Mouse (Mus musculus): ENCODE data around the gene Bad.

DNA sequence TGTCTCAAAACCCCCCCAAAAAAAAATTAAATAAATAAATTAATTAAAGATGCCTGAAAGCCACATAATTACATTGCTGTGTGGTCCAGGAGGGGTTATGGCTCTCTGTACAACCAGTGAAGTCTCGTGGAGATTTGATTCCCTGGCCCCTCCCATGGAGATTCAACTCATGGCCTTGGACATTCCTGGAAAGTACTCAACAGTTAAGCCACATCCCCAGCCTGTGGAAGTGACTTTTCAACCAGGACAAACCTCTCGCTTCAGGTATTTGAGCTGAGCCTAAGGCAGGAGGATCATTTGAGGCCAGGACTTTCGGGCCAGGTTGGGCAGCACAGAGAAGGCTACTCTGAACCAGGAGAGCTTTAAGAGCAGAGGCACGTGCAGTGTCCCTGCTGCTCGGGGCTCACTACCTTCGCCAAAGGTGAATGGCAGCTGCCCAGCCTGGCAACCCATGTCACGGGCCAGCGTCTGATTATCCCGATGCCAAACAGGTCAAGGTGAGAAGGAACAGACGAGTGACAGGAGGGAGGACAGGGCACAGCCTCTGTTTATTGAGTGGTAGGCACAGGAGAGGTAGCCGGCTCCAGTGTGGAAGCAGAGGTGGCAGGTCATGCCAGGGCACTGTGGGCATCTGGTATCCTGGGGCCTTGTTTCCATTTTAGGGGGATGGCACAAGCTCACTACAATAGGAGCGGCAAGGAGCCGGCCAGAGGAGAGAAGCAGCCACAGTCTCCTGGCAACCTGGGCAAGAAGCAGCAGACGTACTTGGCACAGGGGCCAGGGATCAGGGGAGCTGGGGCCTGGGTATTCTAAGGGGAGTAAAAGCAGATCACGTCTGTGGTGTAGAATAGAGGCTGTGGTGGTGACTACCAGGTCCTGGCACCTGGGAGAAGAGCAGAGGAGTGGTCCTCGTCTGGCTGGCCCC is 3.9 kb upstream of the Bad start:
- TF ChIP-seq CTCF (IDR thresholded peaks at IDR 0.05; ENCODE audit: low read depth): no peak
- TF ChIP-seq EP300 (IDR thresholded peaks at IDR 0.05; ENCODE audit: low read depth): no peak

All from liver, embryonic 14.5 days (tissue).